Mouse (Mus musculus): ENCODE measurements around the gene Ppp1r12b.
A peak's percentile ranks its signal among the peaks of the same experiment; 100 is the strongest.

The Ppp1r12b gene

GRCm38 (mm10) chr1:134847851-134848250, 107.9 kb downstream of the Ppp1r12b start:
- peak; percentile 83 to 88 for DNase-seq

- DNase-seq = peak in 1 of 2 experiments; percentile 31
Observed at GRCm38 (mm10) chr1:134846295-134846988, 109.3 kb downstream of the Ppp1r12b start.

- peak in 1 of 2 experiments; percentile 13 for DNase-seq
Observed at GRCm38 (mm10) chr1:134843369-134843768, 112.4 kb downstream of the Ppp1r12b start.

GRCm38 (mm10) chr1:134836909-134837480, 118.7 kb downstream of the Ppp1r12b start:
- DNase-seq = peak in 1 of 2 experiments; percentile 13

GRCm38 (mm10) chr1:134830881-134831280, 124.9 kb downstream of the Ppp1r12b start:
- DNase-seq = peak; percentile 57 to 64

GRCm38 (mm10) chr1:134829635-134830034, 126.1 kb downstream of the Ppp1r12b start:
- peak; percentile 20 to 48 for DNase-seq

- no peak for DNase-seq
Observed at GRCm38 (mm10) chr1:134824896-134825295, 130.8 kb downstream of the Ppp1r12b start.

GRCm38 (mm10) chr1:134823842-134824241, 131.9 kb downstream of the Ppp1r12b start:
- no peak for DNase-seq

GRCm38 (mm10) chr1:134823323-134823722, 132.4 kb downstream of the Ppp1r12b start:
- DNase-seq = no peak

- no peak for DNase-seq
Observed at GRCm38 (mm10) chr1:134820882-134821281, 134.9 kb downstream of the Ppp1r12b start.

GRCm38 (mm10) chr1:134819196-134819595, 136.5 kb downstream of the Ppp1r12b start:
- no peak for DNase-seq

GRCm38 (mm10) chr1:134818716-134819115, 137.0 kb downstream of the Ppp1r12b start:
- DNase-seq = no peak

GRCm38 (mm10) chr1:134817916-134818595, 137.7 kb downstream of the Ppp1r12b start:
- DNase-seq = no peak

- no peak for DNase-seq
Observed at GRCm38 (mm10) chr1:134817120-134817519, 138.6 kb downstream of the Ppp1r12b start.

- peak in 1 of 2 experiments; percentile 14 for DNase-seq
Observed at GRCm38 (mm10) chr1:134816617-134817016, 139.1 kb downstream of the Ppp1r12b start.

GRCm38 (mm10) chr1:134815748-134816147, 140.0 kb downstream of the Ppp1r12b start:
- DNase-seq = no peak

- no peak for DNase-seq
Observed at GRCm38 (mm10) chr1:134805471-134805870, 150.3 kb downstream of the Ppp1r12b start.

GRCm38 (mm10) chr1:134804373-134804772, 151.4 kb downstream of the Ppp1r12b start:
- no peak for DNase-seq

- no peak for DNase-seq
Observed at GRCm38 (mm10) chr1:134803286-134804117, 152.2 kb downstream of the Ppp1r12b start.

- DNase-seq = no peak
Observed at GRCm38 (mm10) chr1:134801758-134802157, 154.0 kb downstream of the Ppp1r12b start.

GRCm38 (mm10) chr1:134796536-134796935, 159.2 kb downstream of the Ppp1r12b start:
- DNase-seq = no peak

- DNase-seq = no peak
Observed at GRCm38 (mm10) chr1:134796076-134796475, 159.7 kb downstream of the Ppp1r12b start.

GRCm38 (mm10) chr1:134791456-134791855, 164.3 kb downstream of the Ppp1r12b start:
- no peak for DNase-seq

All from cerebellum, postnatal 36 days (tissue).